Mouse (Mus musculus) testis, postnatal 10 days (tissue): Measurements from ENCODE around the gene Pnma1.

Experiments
- DNase-seq: peaks from one replicate; pipeline ENCODE4 v3.0.0; 2021; ENCODE audit warnings: low spot score

The Pnma1 gene

GRCm38 (mm10) chr12:84153414-84153813 lies 5.1 kb upstream of the Pnma1 start:
- DNase-seq = no peak

- peak; percentile 53 for DNase-seq
Observed at GRCm38 (mm10) chr12:84152352-84153190, 4.3 kb upstream of the Pnma1 start.

- no peak for DNase-seq
Observed at GRCm38 (mm10) chr12:84151911-84152310, 3.6 kb upstream of the Pnma1 start.

- peak; percentile 55 for DNase-seq
Observed at GRCm38 (mm10) chr12:84150976-84151375, 2.7 kb upstream of the Pnma1 start.

GRCm38 (mm10) chr12:84149971-84150370 lies 1.7 kb upstream of the Pnma1 start:
- DNase-seq = no peak

DNA sequence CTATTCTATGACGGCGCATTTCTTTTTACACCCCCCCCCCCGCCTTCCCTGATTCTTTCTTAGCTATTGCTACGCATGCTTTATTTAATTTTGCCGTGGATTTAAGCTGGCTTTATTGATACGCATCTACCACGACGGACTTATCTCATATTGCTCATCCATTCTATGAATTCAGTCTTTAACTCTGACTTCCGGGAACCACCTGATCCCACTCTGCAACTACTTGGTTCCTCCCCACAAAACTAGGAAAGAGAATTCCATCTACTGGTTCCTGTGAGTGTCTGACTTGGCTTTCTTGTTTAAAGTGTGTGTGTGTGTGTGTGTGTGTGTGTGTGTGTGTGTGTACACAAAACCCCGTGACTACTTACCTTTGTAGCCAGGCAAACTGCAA lies 328 bp upstream of the Pnma1 start:
- no peak for DNase-seq

GRCm38 (mm10) chr12:84142281-84143050 lies 5.8 kb downstream of the Pnma1 start:
- DNase-seq = no peak

GRCm38 (mm10) chr12:84141271-84141670 lies 7.0 kb downstream of the Pnma1 start:
- DNase-seq = no peak

GRCm38 (mm10) chr12:84140135-84140534 lies 8.2 kb downstream of the Pnma1 start:
- no peak for DNase-seq

- DNase-seq = no peak
Observed at GRCm38 (mm10) chr12:84137131-84137530, 11.2 kb downstream of the Pnma1 start.

DNA sequence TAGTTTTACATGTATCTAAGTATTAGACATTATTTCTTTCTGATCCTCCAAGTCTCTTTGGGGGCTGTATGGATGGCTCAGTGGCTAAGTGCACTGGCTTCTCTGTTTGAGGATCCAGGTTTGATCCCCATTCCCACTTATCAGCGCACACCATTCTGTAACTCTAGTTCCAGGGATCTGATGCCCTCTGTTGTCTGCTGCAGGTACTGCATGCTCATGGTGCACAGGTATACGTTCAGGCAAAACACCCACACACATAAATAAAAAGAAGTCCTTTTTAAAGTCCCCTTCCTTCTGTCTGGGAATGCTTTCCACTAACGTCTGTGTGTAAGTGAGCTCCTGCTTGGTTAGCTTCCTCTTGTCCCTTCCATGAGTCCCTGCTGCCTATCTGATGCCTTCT lies 16.0 kb downstream of the Pnma1 start:
- DNase-seq = peak; percentile 65

GRCm38 (mm10) chr12:84129931-84130330 lies 18.4 kb downstream of the Pnma1 start:
- DNase-seq = no peak

DNA sequence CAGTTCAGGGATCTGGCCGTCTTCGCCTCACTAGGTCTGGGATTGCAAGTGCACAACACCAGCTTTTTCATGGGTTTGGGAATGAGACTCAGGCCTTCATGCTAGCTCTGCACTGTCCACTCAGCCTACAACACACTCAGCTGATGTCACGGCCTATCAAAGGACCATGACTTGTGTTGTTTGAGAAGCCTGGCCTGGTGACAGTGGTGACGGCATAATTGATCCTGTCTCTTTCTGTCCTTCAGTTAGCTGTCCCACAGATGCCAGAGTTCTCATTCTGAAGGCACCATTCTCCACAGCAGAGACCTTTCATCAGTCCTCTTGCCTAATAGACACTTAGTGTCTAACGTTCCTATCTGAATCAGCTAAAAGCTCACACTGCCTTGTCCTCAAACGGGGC lies 19.7 kb downstream of the Pnma1 start:
- DNase-seq = no peak

GRCm38 (mm10) chr12:84126899-84127298 lies 21.4 kb downstream of the Pnma1 start:
- no peak for DNase-seq

- no peak for DNase-seq
Observed at GRCm38 (mm10) chr12:84125892-84126291, 22.4 kb downstream of the Pnma1 start.

GRCm38 (mm10) chr12:84119584-84119983 lies 28.7 kb downstream of the Pnma1 start:
- no peak for DNase-seq

GRCm38 (mm10) chr12:84114153-84114994 lies 33.9 kb downstream of the Pnma1 start, which contains the start of gene Dnal1:
Gene Dnal1, plus strand, starts transcription at chr12:84114366.
- DNase-seq = peak; percentile 93

DNA sequence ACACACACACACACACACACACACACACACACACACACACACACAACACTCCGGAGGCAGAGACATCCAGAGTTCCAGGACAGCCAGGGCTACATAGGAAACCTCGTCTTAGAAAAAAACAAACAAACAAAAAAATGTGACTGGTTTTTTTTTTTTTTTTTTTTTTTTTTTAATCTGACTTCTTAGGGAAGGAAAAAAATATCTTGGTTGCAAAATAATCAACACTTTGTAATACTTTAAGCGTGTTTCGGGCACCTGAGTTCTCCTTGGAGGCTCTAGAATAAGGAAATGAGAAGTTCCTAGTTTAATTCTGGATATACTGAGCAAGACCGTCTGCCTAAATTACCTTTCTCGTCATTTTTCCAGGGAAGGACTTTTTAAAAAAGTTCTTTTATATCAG lies 34.6 kb downstream of the Pnma1 start:
- DNase-seq = no peak

DNA sequence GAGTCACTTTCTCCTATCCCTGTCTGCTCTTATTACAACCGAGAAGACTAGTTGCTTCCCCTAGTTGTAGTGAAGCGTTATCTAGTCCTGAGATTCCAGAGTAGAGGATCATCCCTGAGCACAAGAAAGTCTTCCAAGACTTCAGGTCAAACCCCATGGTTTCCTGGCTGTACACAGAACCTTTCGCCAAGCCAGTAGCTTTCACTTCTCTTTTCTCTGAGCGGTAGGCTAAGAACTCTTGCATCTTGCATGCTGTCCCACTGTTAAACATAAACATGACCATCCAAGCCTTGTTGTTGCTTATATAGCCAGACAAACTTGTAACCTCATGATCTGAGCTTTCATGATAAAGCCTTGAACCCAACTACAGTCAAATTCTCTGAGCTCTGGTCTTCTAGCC lies 37.5 kb downstream of the Pnma1 start:
- DNase-seq = no peak

DNA sequence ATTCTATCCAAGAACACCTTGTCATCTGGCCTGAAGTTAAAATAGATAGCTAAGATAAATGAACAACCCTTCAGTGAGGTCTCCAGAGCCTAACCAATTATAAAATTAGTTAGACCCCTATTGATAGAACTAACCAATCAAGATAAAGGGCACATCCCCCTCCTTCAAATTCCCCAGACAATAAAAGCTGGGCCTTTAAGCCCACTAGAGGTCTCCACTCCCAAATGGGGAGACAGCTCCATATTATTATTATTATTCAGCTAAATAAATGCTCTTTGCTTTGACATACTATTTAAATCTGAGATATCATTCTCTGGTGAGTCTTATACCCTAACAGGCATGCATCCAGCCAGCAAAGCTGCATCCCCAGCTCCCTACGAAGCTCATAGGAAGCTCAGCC lies 38.4 kb downstream of the Pnma1 start:
- no peak for DNase-seq

GRCm38 (mm10) chr12:84107692-84108091 lies 40.6 kb downstream of the Pnma1 start:
- no peak for DNase-seq

GRCm38 (mm10) chr12:84107012-84107411 lies 41.3 kb downstream of the Pnma1 start:
- no peak for DNase-seq
